Mouse (Mus musculus): ENCODE measurements around the gene Ublcp1.

GRCm38 (mm10) chr11:44514666-44515065, 44.4 kb upstream of the Ublcp1 start:
- TF ChIP-seq GATA1 (IDR thresholded peaks at IDR 0.05; ENCODE audit: low read length) (no peak), TAL1 (IDR thresholded peaks at IDR 0.05; ENCODE audit: low read length) (no peak)

All from erythroblast, embryonic 14.5 days (primary cell).